Mouse (Mus musculus): ENCODE measurements at regions not wholly inside any gene's neighbourhood (a gene's known extent, or its start where the extent isn't known, plus 50 kb on each side); places are given as distances from the start of the nearest gene placed in this dataset.

GRCm38 (mm10) chr13:37468304-37469178 lies 123.5 kb downstream of the Ly86 start:
- no peak for DNase-seq (ENCODE audit: low read depth)

- no peak for DNase-seq (ENCODE audit: low read depth)
These were observed 125.4 kb downstream of the Ly86 start for GRCm38 (mm10) chr13:37470230-37470907.

DNA sequence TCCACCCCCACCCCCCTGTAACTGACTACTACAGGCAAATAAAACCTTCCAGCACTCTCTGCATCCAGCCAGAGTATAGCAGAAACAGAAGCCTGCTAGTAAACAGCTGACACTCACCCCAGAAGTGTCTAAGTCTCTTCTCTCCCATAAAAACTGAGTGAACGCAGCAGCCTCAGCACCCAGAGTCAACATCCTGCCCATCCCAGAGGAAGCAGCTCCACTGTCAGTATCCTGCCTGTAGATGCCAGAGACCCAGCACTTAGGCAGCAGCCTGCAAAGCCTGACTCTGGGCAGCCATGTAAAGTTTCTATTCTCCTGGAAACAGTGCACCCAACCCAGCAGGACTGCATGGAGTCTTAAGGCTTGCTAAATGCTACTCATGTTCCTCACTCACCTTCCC lies 128.4 kb downstream of the Ly86 start:
- DNase-seq (ENCODE audit: low read depth): no peak

DNA sequence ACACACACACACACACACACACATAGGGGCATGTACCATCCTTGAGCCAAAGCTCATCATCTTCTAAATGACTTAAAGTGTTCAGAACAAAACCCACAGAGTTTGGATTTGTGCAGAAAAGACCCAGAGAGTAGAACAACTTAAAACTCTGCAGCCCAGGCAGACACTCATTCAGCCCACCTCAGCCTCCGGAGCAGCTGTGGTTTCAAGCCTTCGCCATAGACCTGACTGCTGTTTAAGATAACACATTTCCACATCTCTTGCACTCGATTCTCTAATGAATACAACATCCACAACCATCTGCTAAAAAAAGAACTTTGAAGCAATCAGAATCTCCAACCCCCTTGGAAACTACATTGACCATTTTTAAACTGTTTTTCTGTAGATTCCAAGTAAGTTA lies 130.8 kb downstream of the Ly86 start:
- DNase-seq (ENCODE audit: low read depth): no peak

DNA sequence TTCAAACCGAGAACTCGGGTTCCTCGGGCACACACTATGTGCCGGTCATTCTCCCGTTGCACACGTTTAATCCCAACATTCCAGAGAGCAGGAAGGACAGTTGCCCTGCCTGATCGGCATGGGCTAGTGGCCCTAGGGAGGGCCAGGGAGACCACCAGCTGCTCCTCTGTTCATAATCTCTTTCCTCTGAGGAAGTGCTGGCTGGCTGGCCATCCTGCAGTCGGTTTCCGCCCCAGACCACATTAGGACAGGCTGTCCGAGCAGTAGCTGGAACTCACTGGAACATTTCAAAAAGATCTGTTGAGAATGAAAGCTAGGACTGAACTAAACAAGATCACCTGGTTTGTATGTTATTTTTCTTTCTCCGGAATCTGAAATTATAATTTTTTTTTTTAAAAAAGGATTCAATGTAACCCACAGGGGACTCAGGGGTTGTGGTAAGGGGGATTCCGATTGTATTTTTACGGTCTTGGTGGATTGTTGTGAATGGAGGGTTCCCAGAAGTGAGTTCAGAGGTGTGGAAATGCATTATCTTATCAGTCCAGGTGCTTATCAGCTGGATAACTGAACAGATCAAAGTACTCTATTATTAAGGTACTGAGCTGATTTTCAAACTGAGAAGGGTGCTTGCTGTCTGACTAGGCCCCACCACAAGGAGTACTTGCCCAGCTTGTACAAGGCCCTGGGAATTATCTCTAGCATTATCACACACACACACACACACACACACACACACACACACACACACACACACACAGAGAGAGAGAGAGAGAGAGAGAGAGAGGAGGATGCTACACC lies 131.4 kb downstream of the Ly86 start:
- no peak for DNase-seq (ENCODE audit: low read depth)

- DNase-seq (ENCODE audit: low read depth): no peak
These were observed 132.3 kb downstream of the Ly86 start for GRCm38 (mm10) chr13:37477342-37477741.

GRCm38 (mm10) chr13:37477749-37478548 lies 132.9 kb downstream of the Ly86 start:
- no peak for DNase-seq (ENCODE audit: low read depth)

GRCm38 (mm10) chr13:37479182-37479691 lies 134.2 kb downstream of the Ly86 start:
- no peak for DNase-seq (ENCODE audit: low read depth)

DNA sequence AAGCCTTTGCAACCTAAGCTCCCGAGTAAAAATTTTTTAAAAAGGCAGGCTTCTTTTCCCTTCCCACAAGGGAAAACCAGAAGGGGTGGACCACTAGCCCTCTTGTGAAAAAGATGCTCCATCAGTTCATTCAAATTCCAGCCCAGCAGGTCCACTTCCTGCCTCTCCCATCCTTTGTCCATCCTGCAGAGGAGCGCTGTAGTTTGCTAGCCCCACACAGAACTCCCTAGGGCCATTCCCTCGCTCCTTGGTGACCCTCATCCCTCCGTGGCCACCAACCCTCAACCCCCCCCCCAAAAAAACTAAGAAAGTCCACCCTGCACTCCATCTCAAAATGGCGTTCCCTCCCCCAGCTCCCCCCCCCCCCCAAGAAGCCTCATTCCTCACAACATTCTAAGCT lies 136.5 kb downstream of the Ly86 start:
- DNase-seq (ENCODE audit: low read depth): no peak

- no peak for DNase-seq (ENCODE audit: low read depth)
These were observed 137.0 kb downstream of the Ly86 start for GRCm38 (mm10) chr13:37482038-37482437.

DNA sequence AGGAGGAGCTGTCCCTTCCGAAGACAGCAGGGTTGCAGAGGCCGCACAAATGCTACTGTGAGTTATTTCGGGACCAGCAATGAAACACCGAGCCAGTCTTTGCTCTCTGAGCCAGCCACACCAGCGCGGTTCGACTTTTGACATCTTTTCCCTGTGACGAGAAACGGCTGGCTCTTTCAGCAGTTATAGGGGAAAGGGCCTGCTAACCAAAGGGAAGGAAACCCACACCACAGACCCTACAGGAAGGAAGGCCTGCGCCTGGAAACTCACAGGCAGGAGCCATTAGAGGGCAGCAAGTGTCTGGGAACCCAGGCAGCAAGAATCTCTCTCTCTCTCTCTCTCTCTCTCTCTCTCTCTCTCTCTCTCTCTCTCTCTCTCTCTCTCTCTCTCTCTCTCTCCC lies 137.6 kb downstream of the Ly86 start:
- DNase-seq (ENCODE audit: low read depth): no peak

DNA sequence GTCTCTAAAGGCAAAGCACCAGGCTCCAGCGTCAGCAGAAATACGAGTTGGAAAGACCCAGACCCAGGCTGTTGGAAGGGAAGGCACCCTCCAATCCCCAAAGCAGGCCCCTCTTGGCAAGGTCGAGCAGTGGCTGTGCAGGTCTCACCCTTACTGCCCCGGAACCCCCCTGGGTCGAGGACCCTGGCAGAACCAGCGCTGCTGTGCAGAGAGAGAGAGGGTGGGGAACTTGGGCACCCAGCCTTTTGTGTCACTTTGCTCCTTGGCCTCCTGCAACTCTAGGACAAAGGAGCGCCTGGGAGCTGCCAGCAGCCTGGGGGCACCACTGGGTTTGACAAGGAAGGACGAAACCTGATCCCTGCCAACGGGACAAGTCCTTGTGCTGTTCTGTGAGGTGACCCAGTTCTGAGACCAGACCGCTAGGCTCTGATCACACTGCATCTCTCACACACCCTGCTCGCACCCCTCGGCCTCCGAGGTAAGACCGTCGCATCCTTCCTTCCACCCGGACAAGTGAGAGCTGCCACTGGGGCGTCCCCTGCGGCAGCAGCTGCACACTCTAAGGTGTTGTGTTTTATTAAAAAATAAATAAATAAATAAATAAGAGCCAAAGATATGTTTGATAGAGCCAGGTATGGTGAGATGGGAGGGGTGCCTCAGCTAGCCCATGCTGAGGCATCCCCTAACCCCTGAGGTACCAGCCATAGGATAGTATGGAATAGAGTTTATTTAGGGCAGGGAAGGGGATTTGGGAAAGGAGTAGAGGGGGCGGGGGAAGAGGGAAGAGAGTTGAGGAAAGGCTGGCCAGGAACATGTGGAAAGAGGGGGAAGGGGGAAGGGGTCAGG lies 138.2 kb downstream of the Ly86 start:
- DNase-seq (ENCODE audit: low read depth): no peak

DNA sequence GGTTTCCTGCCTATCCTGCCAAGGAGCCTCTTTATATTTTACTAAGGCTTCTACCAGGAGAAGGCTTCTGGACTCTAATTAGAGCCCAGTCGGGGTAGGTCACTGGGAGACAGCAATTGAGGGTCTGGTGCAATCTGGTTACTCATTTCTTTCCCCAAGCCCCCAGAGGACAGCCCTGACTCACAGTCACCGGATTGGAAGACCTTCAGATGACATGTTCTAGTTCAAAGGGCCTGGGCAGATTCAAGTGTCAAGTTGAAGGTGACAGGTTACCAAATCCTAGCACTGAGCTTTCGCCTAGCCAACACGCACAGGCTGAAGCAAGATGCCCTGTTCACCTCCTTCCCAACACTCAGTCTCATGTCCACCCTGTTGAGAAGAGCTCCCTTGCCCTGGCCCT lies 139.6 kb downstream of the Ly86 start:
- DNase-seq (ENCODE audit: low read depth): no peak

DNA sequence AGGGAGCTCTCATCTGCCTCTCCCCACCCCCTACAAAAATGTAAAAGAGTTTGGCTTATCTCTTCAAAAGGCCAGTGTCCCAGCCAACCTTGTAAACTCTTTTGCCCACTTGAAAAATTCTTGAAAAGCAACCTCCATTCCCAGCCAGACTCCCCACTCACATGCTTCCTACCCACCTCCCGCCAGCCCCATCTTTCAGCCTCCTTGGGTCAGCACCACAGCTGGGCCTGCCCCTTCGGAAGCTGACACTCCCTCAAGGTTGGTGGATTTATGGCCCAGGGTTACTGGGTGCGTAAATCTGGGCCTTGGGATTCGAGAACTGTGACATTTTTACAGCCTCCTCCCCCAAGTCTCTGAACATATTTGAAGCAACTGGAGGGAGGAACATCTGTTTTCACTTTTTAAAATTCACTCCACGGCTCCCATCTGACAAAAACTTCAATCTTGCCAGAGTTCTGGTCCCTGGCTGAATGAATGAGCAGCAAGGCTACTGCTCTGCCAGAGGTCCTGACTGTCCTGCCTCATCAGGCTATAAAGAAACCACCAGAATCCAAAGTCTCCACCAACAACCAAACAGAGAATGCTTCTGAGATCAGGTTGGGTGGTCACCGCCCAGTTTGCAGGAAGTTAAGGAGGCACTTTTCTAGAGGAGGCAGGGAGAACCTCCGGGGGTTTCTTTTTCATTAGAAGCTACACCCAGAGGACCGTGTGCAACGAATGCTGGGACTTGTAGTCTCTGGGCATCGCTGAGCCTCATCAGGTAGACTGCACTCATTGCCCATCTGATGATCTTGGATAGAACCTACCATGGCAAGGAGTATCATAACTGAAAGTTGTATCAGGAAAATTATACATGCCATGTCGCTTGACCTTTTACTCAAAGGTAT lies 147.3 kb downstream of the Ly86 start:
- DNase-seq (ENCODE audit: low read depth): no peak

DNA sequence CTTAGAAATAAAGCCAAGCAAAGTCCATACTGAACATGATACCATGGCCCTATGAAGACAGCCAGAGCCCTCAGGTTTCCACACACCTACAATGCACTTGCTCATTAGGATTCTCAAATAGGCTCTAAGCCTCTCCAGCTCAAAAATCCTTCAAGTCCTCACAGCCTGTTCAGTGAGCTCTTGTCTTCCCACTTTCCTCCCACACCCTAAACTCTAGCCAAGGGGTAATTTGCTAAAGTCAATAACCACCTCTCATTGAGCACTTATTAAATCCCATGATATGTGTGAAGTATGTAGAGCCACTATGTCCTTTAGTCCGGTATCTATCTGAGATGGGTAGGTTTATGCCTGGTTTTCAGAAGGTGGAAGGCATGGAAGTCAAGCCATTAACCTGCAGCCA lies 148.3 kb downstream of the Ly86 start:
- DNase-seq (ENCODE audit: low read depth): no peak

GRCm38 (mm10) chr13:37495272-37495932 lies 150.4 kb downstream of the Ly86 start:
- DNase-seq (ENCODE audit: low read depth): no peak

- no peak for DNase-seq (ENCODE audit: low read depth)
These were observed 153.0 kb downstream of the Ly86 start for GRCm38 (mm10) chr13:37497986-37498385.

- DNase-seq (ENCODE audit: low read depth): no peak
These were observed 155.8 kb downstream of the Ly86 start for GRCm38 (mm10) chr13:37500668-37501286.

- DNase-seq (ENCODE audit: low read depth): no peak
These were observed 158.4 kb downstream of the Ly86 start for GRCm38 (mm10) chr13:37503449-37503848.

Data from c-Kit-positive CD71-positive TER-119-negative erythroid progenitor cells, embryonic 14.5 days (primary cell).